Mouse (Mus musculus) hindbrain, embryonic 11.5 days (tissue): ENCODE measurements around the gene 2610008E11Rik. TPM values are rescaled to one million over a fixed set of nuclear protein-coding genes. Genes with fewer than 3 reads are reported as not detected.

Experiments used
- ATAC-seq: fragments of 200-750 bp; cut with Nextera tagmentation; 2 replicates; pipeline ENCODE4 v1.8.0; 2017; ENCODE audit warnings: mild to moderate bottlenecking, moderate TSS enrichment, moderate library complexity; ENCODE audit not compliant: low FRiP score
- DNase-seq: peaks from one replicate; pipeline ENCODE4 v3.0.0-alpha.2; 2015; ENCODE audit warnings: low spot score
- H3K27ac ChIP-seq: fragments of 300-500 bp; sonication (generic); 2 replicates; pipeline ENCODE4 v1.5.1; 2014; ENCODE audit warnings: mild to moderate bottlenecking, low read depth, low read length
- H3K27me3 ChIP-seq: fragments of 300-500 bp; sonication (generic); 2 replicates; pipeline ENCODE4 v1.6.1; 2014; ENCODE audit warnings: mild to moderate bottlenecking, low read length, moderate library complexity, mixed read lengths; ENCODE audit not compliant: control insufficient read depth, insufficient read depth
- H3K36me3 ChIP-seq: fragments of 300-500 bp; sonication (generic); 2 replicates; pipeline ENCODE4 v1.6.1; 2014; ENCODE audit warnings: mild to moderate bottlenecking, low read length, moderate library complexity, mixed read lengths; ENCODE audit not compliant: control insufficient read depth, insufficient read depth
- H3K4me1 ChIP-seq: fragments of 300-500 bp; sonication (generic); replicated peaks from 2 replicates; pipeline ENCODE4 v1.6.1; 2014; ENCODE audit warnings: low read length, mixed read lengths; ENCODE audit not compliant: control insufficient read depth, insufficient read depth
- H3K4me2 ChIP-seq: fragments of 300-500 bp; sonication (generic); replicated peaks from 2 replicates; pipeline ENCODE4 v1.6.1; 2014; ENCODE audit warnings: mild to moderate bottlenecking, low read depth, low read length
- H3K4me3 ChIP-seq: fragments of 300-500 bp; sonication (generic); 2 replicates; pipeline ENCODE4 v1.5.1; 2014; ENCODE audit warnings: low read depth, low read length
- H3K9ac ChIP-seq: fragments of 300-500 bp; sonication (generic); 2 replicates; pipeline ENCODE4 v1.6.1; 2014; ENCODE audit warnings: low read depth, low read length
- H3K9me3 ChIP-seq: fragments of 300-500 bp; sonication (generic); 2 replicates; pipeline ENCODE4 v1.6.1; 2016; ENCODE audit warnings: low read length; ENCODE audit not compliant: control insufficient read depth
- WGBS: fragments of 180-500 bp; shearing (Covaris S2); extraction: QIAGEN DNeasy Blood & Tissue Kit; methylation state at CpG from one replicate; pipeline ENCODE4 v1.1.7; 2014; 5-methylcytosine and 5-hydroxymethylcytosine counted together
- polyA plus RNA-seq: library from polyadenylated mRNA; unstranded; fragments of >200 nt; fragmentation: Nextera tagmentation; extraction: Ambion mirVana; gene quantifications from 2 replicates; pipeline ENCODE4 v1.2.1, GENCODE M21; 2014

2610008E11Rik gene
- 49.1 and 50.4 TPM in 2 replicates for polyA plus RNA-seq

GRCm38 (mm10) chr10:79097161-79097754, at the start of gene 2610008E11Rik:
2610008E11Rik (minus strand) TSS chr10:79097600.
- H3K27ac ChIP-seq, result peak within 1 kb of the TSS; percentile 98
- under 1% methylated on average over 36 of the region's 36 CpGs for WGBS
- H3K27me3 ChIP-seq, result no peaks in the 10 kb centered on the region
- no peaks in the 10 kb centered on the region for H3K4me1 ChIP-seq
- DNase-seq (peak; percentile 91), ATAC-seq (peak; percentile 100)
- H3K9ac ChIP-seq, result peak within 1 kb of the TSS; percentile 96
- peak within 1 kb of the TSS; percentile 75 for H3K4me3 ChIP-seq
- no peaks in the 10 kb centered on the region for H3K9me3 ChIP-seq
- H3K36me3 ChIP-seq, result 0 out of 2 replicates have a peak, but pooled peaks cover under 1% of the 10 kb centered on the region
- peak within 1 kb of the TSS; percentile 49 for H3K4me2 ChIP-seq

GRCm38 (mm10) chr10:79116125-79116849, 18.9 kb upstream of the 2610008E11Rik start:
- Histone ChIP-seq H3K27ac (no peak overlapping the region), H3K4me1 (no peaks in the 10 kb centered on the region), H3K9ac (no peak overlapping the region), H3K9me3 (no peaks in the 10 kb centered on the region), H3K36me3 (no peaks in the 10 kb centered on the region), H3K27me3 (no peaks in the 10 kb centered on the region), H3K4me3 (no peak overlapping the region), H3K4me2 (no peak overlapping the region)
- DNase-seq (peak; percentile 81), ATAC-seq (peak; percentile 61; the same call in 1 of the 2 replicates)
- 49% methylated on average over 4 of the region's 4 CpGs for WGBS

- DNase-seq, result no peak
- no peak for ATAC-seq
- WGBS, result 67% methylated on average over 1 of the region's 1 CpGs
Observed at GRCm38 (mm10) chr10:79115085-79115484, 17.7 kb upstream of the 2610008E11Rik start.

GRCm38 (mm10) chr10:79110482-79110881, 13.1 kb upstream of the 2610008E11Rik start:
- WGBS, result 94% methylated on average over 5 of the region's 5 CpGs
- Histone ChIP-seq H3K9ac (no peak overlapping the region), H3K4me2 (no peak overlapping the region), H3K4me3 (no peak overlapping the region), H3K36me3 (no peaks in the 10 kb centered on the region), H3K4me1 (no peaks in the 10 kb centered on the region), H3K9me3 (no peaks in the 10 kb centered on the region), H3K27me3 (no peaks in the 10 kb centered on the region), H3K27ac (no peak overlapping the region)
- DNase-seq (no peak), ATAC-seq (no peak)

More at GRCm38 (mm10) chr10:79115085-79115484, 17.7 kb upstream of the 2610008E11Rik start:
- no peak overlapping the region for H3K4me3 ChIP-seq
- H3K36me3 ChIP-seq, result no peaks in the 10 kb centered on the region
- H3K4me2 ChIP-seq, result no peak overlapping the region
- no peaks in the 10 kb centered on the region for H3K27me3 ChIP-seq
- H3K4me1 ChIP-seq, result no peaks in the 10 kb centered on the region
- no peaks in the 10 kb centered on the region for H3K9me3 ChIP-seq
- H3K27ac ChIP-seq, result no peak overlapping the region
- H3K9ac ChIP-seq, result no peak overlapping the region

GRCm38 (mm10) chr10:79109156-79109555, 11.8 kb upstream of the 2610008E11Rik start:
- DNase-seq (no peak), ATAC-seq (no peak)
- Histone ChIP-seq H3K4me1 (no peaks in the 10 kb centered on the region), H3K4me3 (no peak overlapping the region), H3K9ac (no peak overlapping the region), H3K4me2 (no peak overlapping the region), H3K9me3 (no peaks in the 10 kb centered on the region), H3K36me3 (no peaks in the 10 kb centered on the region), H3K27ac (no peak overlapping the region), H3K27me3 (no peaks in the 10 kb centered on the region)
- 86% methylated on average over 1 of the region's 1 CpGs for WGBS

- H3K9me3 ChIP-seq, result no peaks in the 10 kb centered on the region
- H3K4me1 ChIP-seq, result no peaks in the 10 kb centered on the region
- ATAC-seq (no peak), DNase-seq (no peak)
- H3K4me3 ChIP-seq, result no peak overlapping the region
- no peak overlapping the region for H3K9ac ChIP-seq
- no peaks in the 10 kb centered on the region for H3K27me3 ChIP-seq
- no peak overlapping the region for H3K4me2 ChIP-seq
- 72% methylated on average over 2 of the region's 2 CpGs for WGBS
- no peak overlapping the region for H3K27ac ChIP-seq
- H3K36me3 ChIP-seq, result no peaks in the 10 kb centered on the region
Observed at GRCm38 (mm10) chr10:79107531-79107930, 10.1 kb upstream of the 2610008E11Rik start.

- no peak overlapping the region for H3K4me2 ChIP-seq
- H3K4me1 ChIP-seq, result no peaks in the 10 kb centered on the region
- H3K4me3 ChIP-seq, result no peak overlapping the region
- 67% methylated on average over 8 of the region's 8 CpGs for WGBS
- no peaks in the 10 kb centered on the region for H3K9me3 ChIP-seq
- H3K9ac ChIP-seq, result no peak overlapping the region
- DNase-seq, result no peak
- no peaks in the 10 kb centered on the region for H3K27me3 ChIP-seq
- ATAC-seq, result no peak
- no peaks in the 10 kb centered on the region for H3K36me3 ChIP-seq
- no peak overlapping the region for H3K27ac ChIP-seq
Observed at GRCm38 (mm10) chr10:79106325-79107282, 9.2 kb upstream of the 2610008E11Rik start.

GRCm38 (mm10) chr10:79096706-79097105, 694 bp downstream of the 2610008E11Rik start:
- Histone ChIP-seq H3K4me1 (no peaks in the 10 kb centered on the region), H3K27me3 (no peaks in the 10 kb centered on the region), H3K27ac (peak overlapping the region; percentile 98), H3K9ac (peak overlapping the region; percentile 96), H3K9me3 (no peaks in the 10 kb centered on the region), H3K36me3 (peaks cover 3% of the 10 kb centered on the region; the same call in 1 of the 2 replicates), H3K4me2 (peak overlapping the region; percentile 49), H3K4me3 (peak overlapping the region; percentile 75)
- 21% methylated on average over 2 of the region's 2 CpGs for WGBS
- ATAC-seq, result no peak
- no peak for DNase-seq
